Mouse (Mus musculus) MEL (cell line): ENCODE data around the gene Tubgcp3. TPM values are rescaled to one million over a fixed set of nuclear protein-coding genes. Genes with fewer than 3 reads are reported as not detected.

Experiments
- DNase-seq: peaks from one replicate; pipeline ENCODE4 v3.0.0; 2011; ENCODE audit warnings: low read depth, low spot score
- H3K27ac ChIP-seq: 2 replicates; pipeline ENCODE4 v1.5.1; 2012; ENCODE audit warnings: low read depth, mild to moderate bottlenecking, control low read depth, low read length, moderate library complexity; ENCODE audit not compliant: control insufficient read depth
- H3K27me3 ChIP-seq, 2 experiments: fragments of 150-350 bp in 1 of 2; sonication (generic) in 1 of 2; 2 replicates each; pipeline ENCODE4 v1.6.1; 2012; ENCODE audit warnings: low read length in 2 of 2, mild to moderate bottlenecking in 2 of 2, improper control_type of control experiment in 1 of 2, moderate library complexity in 1 of 2; ENCODE audit not compliant: insufficient read depth in 2 of 2, control insufficient read depth in 1 of 2
- H3K36me3 ChIP-seq, 2 experiments: 2 replicates each; pipeline ENCODE4 v1.6.1; 2012 to 2014; ENCODE audit warnings: low read length in 2 of 2, improper control_type of control experiment in 1 of 2, inconsistent platforms in 1 of 2, mild to moderate bottlenecking in 1 of 2; ENCODE audit not compliant: insufficient read depth in 2 of 2, control insufficient read depth in 1 of 2
- H3K4me1 ChIP-seq, 2 experiments: fragments of 150-350 bp in 1 of 2; sonication (generic) in 1 of 2; 2 replicates each; pipeline ENCODE4 v1.6.1; 2012; ENCODE audit warnings: low read length in 2 of 2, improper control_type of control experiment in 1 of 2, mild to moderate bottlenecking in 1 of 2; ENCODE audit not compliant: insufficient read depth in 2 of 2, control insufficient read depth in 1 of 2
- H3K4me3 ChIP-seq, 2 experiments: fragments of 150-350 bp in 1 of 2; sonication (generic) in 1 of 2; 2 replicates each; pipeline ENCODE4 v1.5.1; 2012; ENCODE audit warnings: low read depth in 2 of 2, low read length in 2 of 2, mild to moderate bottlenecking in 2 of 2, moderate library complexity in 2 of 2, control low read depth in 1 of 2, improper control_type of control experiment in 1 of 2; ENCODE audit not compliant: control insufficient read depth in 1 of 2, insufficient read depth in 1 of 2
- H3K79me2 ChIP-seq: 2 replicates; pipeline ENCODE4 v1.6.1; 2012; ENCODE audit warnings: mild to moderate bottlenecking, low read length, moderate library complexity; ENCODE audit not compliant: control insufficient read depth, poor library complexity, insufficient read depth
- H3K9ac ChIP-seq: 2 replicates; pipeline ENCODE4 v1.6.1; 2012; ENCODE audit warnings: low read depth, mild to moderate bottlenecking, control low read depth, low read length, moderate library complexity; ENCODE audit not compliant: control insufficient read depth, poor library complexity, severe bottlenecking
- H3K9me3 ChIP-seq: fragments of 150-350 bp; sonication (generic); replicated peaks from 2 replicates; pipeline ENCODE4 v1.6.1; 2012; ENCODE audit warnings: mild to moderate bottlenecking, low read length, improper control_type of control experiment, moderate library complexity; ENCODE audit not compliant: insufficient read depth
- BHLHE40 ChIP-seq: IDR thresholded peaks from 2 replicates; pipeline ENCODE4 v1.6.1; 2012; ENCODE audit warnings: low read depth, mild to moderate bottlenecking, inconsistent platforms, low read length, improper control_type of control experiment, borderline replicate concordance
- CHD1 ChIP-seq: IDR thresholded peaks from 2 replicates; pipeline ENCODE4 v1.6.1; 2012; ENCODE audit warnings: low read depth, mild to moderate bottlenecking, inconsistent platforms, low read length, improper control_type of control experiment
- CHD2 ChIP-seq: IDR thresholded peaks from 2 replicates; pipeline ENCODE4 v1.6.1; 2011; ENCODE audit warnings: low read length, improper control_type of control experiment
- CTCF ChIP-seq, 3 experiments: IDR thresholded peaks in 2 of 3; conservative IDR thresholded peaks in 1 of 3; 2 replicates each; pipeline ENCODE4 v1.5.1; 2011 to 2012; ENCODE audit warnings: low read length in 3 of 3, low read depth in 2 of 3, mild to moderate bottlenecking in 2 of 3, improper control_type of control experiment in 1 of 3, inconsistent platforms in 1 of 3, mixed read lengths in 1 of 3, moderate library complexity in 1 of 3; ENCODE audit not compliant: control insufficient read depth in 1 of 3, insufficient read depth in 1 of 3, poor library complexity in 1 of 3, severe bottlenecking in 1 of 3
- ELF1 ChIP-seq: IDR thresholded peaks from 2 replicates; pipeline ENCODE4 v1.6.1; 2014; ENCODE audit warnings: low read depth, mild to moderate bottlenecking, inconsistent platforms, low read length, improper control_type of control experiment, moderate library complexity
- GABPA ChIP-seq: IDR thresholded peaks from 2 replicates; pipeline ENCODE4 v1.6.1; 2012; ENCODE audit warnings: low read depth, mild to moderate bottlenecking, inconsistent platforms, low read length, improper control_type of control experiment, moderate library complexity
- KAT2A ChIP-seq: conservative IDR thresholded peaks from 2 replicates; pipeline ENCODE4 v1.6.1; 2012; ENCODE audit warnings: low read depth, low read length, improper control_type of control experiment, inconsistent platforms
- NELFE ChIP-seq: IDR thresholded peaks from 2 replicates; pipeline ENCODE4 v1.6.1; 2011; ENCODE audit warnings: low read depth, low read length, improper control_type of control experiment
- NRF1 ChIP-seq: IDR thresholded peaks from 2 replicates; pipeline ENCODE4 v1.6.1; 2014; ENCODE audit warnings: low read depth, mild to moderate bottlenecking, inconsistent platforms, low read length, improper control_type of control experiment, moderate library complexity; ENCODE audit not compliant: poor library complexity, insufficient read depth, severe bottlenecking
- POLR2AphosphoS2 ChIP-seq: IDR thresholded peaks from 2 replicates; pipeline ENCODE4 v1.6.1; 2011; ENCODE audit warnings: low read length, improper control_type of control experiment
- RAD21 ChIP-seq: IDR thresholded peaks from 2 replicates; pipeline ENCODE4 v1.6.1; 2011; ENCODE audit warnings: mild to moderate bottlenecking, low read depth, low read length, improper control_type of control experiment
- SIN3A ChIP-seq: IDR thresholded peaks from 2 replicates; pipeline ENCODE4 v1.6.1; 2012; ENCODE audit warnings: low read length, improper control_type of control experiment, inconsistent platforms
- SMC3 ChIP-seq: IDR thresholded peaks from 2 replicates; pipeline ENCODE4 v1.6.1; 2011; ENCODE audit warnings: low read depth, low read length, improper control_type of control experiment
- TBP ChIP-seq: IDR thresholded peaks from 2 replicates; pipeline ENCODE4 v1.8.0; 2011; ENCODE audit warnings: low read depth, low read length, improper control_type of control experiment
- TCF12 ChIP-seq: IDR thresholded peaks from 2 replicates; pipeline ENCODE4 v1.6.1; 2014; ENCODE audit warnings: low read depth, mild to moderate bottlenecking, inconsistent platforms, low read length, improper control_type of control experiment, moderate library complexity
- UBTF ChIP-seq: IDR thresholded peaks from 2 replicates; pipeline ENCODE4 v1.6.1; 2012; ENCODE audit warnings: low read depth, mild to moderate bottlenecking, inconsistent platforms, low read length, improper control_type of control experiment, moderate library complexity, borderline replicate concordance; ENCODE audit not compliant: insufficient read depth
- USF1 ChIP-seq: IDR thresholded peaks from 2 replicates; pipeline ENCODE4 v1.6.1; 2014; ENCODE audit warnings: low read depth, mild to moderate bottlenecking, inconsistent platforms, low read length, improper control_type of control experiment, moderate library complexity
- ZC3H11A ChIP-seq: IDR thresholded peaks from 2 replicates; pipeline ENCODE4 v1.6.1; 2012; ENCODE audit warnings: low read depth, mild to moderate bottlenecking, inconsistent platforms, low read length, improper control_type of control experiment
- ZNF384 ChIP-seq: IDR thresholded peaks from 2 replicates; pipeline ENCODE4 v1.6.1; 2012; ENCODE audit warnings: low read depth, mild to moderate bottlenecking, inconsistent platforms, low read length, improper control_type of control experiment
- polyA plus RNA-seq, 2 experiments: library from polyadenylated mRNA; stranded (reverse) in 1 of 2; unstranded in 1 of 2; fragments of >175 nt in 1 of 2; fragments of >200 nt in 1 of 2; gene quantifications; 2 replicates each; pipeline versions ENCODE4 v1.2.1 to v1.2.4; 2012; ENCODE audit warnings: low replicate concordance in 2 of 2, low read depth in 1 of 2; ENCODE audit not compliant: insufficient read length in 2 of 2, insufficient read depth in 1 of 2, missing spikeins in 1 of 2
- total RNA-seq: library from RNA; depleted of rRNA; stranded (reverse); fragments of 300-350 nt; gene quantifications from 2 replicates; pipeline ENCODE4 v1.2.3, GENCODE M21; 2012

Tubgcp3 gene
- total and polyA plus RNA-seq, 3 experiments: 43.6 to 87.7 (median 60.2) TPM

- H3K36me3 ChIP-seq: no peaks in the 10 kb centered on the region
- peak; percentile 70 for DNase-seq
- TF ChIP-seq USF1 (no peak), UBTF (no peak), CHD2 (no peak), GABPA (no peak), ELF1 (no peak), RAD21 (peak; percentile 92), SMC3 (peak; percentile 77), ZC3H11A (peak; percentile 73), ZNF384 (no peak), CTCF (IDR thresholded peaks at IDR 0.05 in 2 of 3, conservative IDR thresholded peaks at IDR 0.05 in 1 of 3; ENCODE audit: control insufficient read depth in 1 of 3, insufficient read depth in 1 of 3, low read depth in 2 of 3, low read length in 3 of 3, poor library complexity in 1 of 3, severe bottlenecking in 1 of 3) (peak; percentile 64 to 96 (median 92)), TCF12 (no peak), NRF1 (no peak), CHD1 (no peak), NELFE (no peak), POLR2AphosphoS2 (no peak), BHLHE40 (0 out of 2 replicates have a peak, but pooled peaks have one; percentile 10), SIN3A (no peak), KAT2A (no peak)
- H3K27me3 ChIP-seq: peaks cover 0 to 4% of the 10 kb centered on the region in 2 experiments; a peak in 3 of 4 replicates
- no peaks in the 10 kb centered on the region for H3K9me3 ChIP-seq
- H3K4me1 ChIP-seq: peaks cover 0 to under 1% of the 10 kb centered on the region in 2 experiments; a peak in 1 of 4 replicates
- no peak overlapping the region for H3K27ac ChIP-seq
- no peak overlapping the region for H3K4me3 ChIP-seq
- H3K9ac ChIP-seq: no peak overlapping the region
- H3K79me2 ChIP-seq: no peaks in the 10 kb centered on the region
Measured at GRCm38 (mm10) chr8:12677529-12677928, 5.5 kb upstream of the Tubgcp3 start.

DNA sequence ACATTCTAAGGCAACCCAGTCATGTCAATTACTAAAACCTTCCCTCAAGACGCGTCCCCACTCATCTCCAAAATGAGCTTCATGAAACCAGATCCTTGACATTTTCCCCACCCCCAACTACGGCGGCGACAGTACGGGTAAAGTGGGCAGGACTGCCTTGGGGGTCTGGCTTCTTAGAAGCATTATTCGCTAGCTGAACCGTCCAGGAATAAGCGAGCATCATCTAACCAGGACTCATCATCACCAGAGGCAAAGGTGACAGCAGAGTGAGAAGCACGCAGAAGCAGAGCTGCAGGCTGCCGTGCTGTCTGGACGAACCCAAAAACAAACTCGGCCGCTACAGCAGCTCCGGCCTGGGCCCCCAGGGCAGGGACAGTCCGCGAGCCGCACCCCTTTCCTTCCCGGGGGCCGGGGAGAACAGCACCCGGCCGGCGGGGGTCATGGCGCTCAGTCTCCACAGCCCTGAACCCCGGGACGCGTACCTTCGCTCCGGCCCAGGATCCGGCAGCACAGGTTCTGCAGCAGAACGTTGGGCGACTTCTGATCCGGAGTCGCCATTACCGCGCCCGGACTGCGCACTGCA is 484 bp downstream of the Tubgcp3 start:
- peak overlapping the region; percentile 94 for H3K9ac ChIP-seq
- TF ChIP-seq TCF12 (0 out of 2 replicates have a peak, but pooled peaks have one; percentile 3), TBP (no peak)
- peaks cover 47% of the 10 kb centered on the region for H3K79me2 ChIP-seq
- H3K4me3 ChIP-seq: peak overlapping the region; percentile 66 to 93
- H3K27ac ChIP-seq: peak overlapping the region; percentile 56
- H3K36me3 ChIP-seq: peaks cover 6 to 8% of the 10 kb centered on the region in 2 experiments
- no peaks in the 10 kb centered on the region; a peak in 1 of 4 replicates for H3K27me3 ChIP-seq
- DNase-seq: peak; percentile 54
- H3K4me1 ChIP-seq: peaks cover 2 to 9% of the 10 kb centered on the region in 2 experiments; a peak in 3 of 4 replicates
- no peaks in the 10 kb centered on the region for H3K9me3 ChIP-seq
